Mouse (Mus musculus): ENCODE data around the gene Dusp19.

The Dusp19 gene

GRCm38 (mm10) chr2:80616854-80617737 is at the start of gene Dusp19, which contains the start of gene Nup35:
Dusp19 (plus strand) TSS chr2:80617045.
Nup35 (plus strand) TSS chr2:80617236.
- DNase-seq, result peak; percentile 96

GRCm38 (mm10) chr2:80567411-80567810 is 49.4 kb upstream of the Dusp19 start:
- DNase-seq, result peak; percentile 27 to 38

- DNase-seq, result no peak
Observed at GRCm38 (mm10) chr2:80570656-80571055, 46.2 kb upstream of the Dusp19 start.

DNA sequence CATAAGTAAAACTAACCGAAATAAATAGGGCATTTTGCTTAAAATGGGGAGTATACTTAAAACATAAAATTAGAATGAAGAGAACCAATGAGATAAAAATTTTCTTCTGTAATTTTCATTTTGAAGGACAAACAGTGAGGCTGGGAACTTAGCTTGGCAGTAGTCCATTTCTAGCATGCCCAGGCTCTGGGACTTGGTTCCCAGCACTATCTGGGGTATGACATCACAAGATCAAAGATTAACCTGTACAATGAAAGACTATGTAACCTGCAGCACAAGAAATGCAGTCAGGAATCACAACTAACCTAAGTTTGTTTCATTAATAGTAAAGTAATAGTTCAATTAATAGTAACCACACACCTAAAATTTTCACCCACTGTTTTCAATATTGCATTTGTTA is 39.6 kb upstream of the Dusp19 start:
- no peak for DNase-seq

GRCm38 (mm10) chr2:80579253-80579891 is 37.5 kb upstream of the Dusp19 start:
- no peak for DNase-seq

GRCm38 (mm10) chr2:80580311-80580961 is 36.4 kb upstream of the Dusp19 start:
- DNase-seq, result peak in 1 of 2 experiments; percentile 75

DNA sequence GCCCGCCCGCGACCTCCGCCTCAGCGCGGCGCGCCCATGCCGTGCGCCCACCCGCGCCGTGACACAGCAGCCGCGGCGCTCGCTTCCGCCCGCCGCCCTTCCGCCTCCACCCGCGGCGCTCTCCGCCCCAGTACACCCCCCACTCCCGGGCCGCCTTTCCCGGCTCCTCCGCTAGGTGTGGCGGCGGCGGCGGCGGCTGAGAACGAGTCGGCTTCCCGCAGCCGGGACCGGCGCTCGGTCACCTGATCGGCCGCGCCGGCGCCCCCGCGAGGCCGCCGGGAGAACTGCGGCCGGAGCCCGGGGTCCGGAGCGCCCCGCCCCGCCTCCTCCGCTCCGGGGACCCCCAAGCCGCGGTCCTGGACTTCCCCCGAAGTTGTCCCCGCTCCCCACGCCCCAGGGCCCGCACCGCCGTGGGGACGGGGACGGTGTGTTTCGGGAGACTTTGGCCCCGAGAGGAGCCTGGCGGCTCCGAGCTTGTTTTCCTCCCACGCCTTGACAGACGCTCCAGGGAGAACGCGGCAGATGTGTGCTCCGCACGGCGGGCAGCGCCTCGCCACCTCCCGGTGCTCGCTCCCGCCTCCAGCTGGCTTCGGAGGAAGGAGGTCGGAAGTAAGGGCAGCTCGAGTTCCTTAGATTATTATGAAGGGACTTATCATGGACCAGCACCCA is 35.7 kb upstream of the Dusp19 start, which contains the start of gene Nckap1:
Gene Nckap1 (minus strand): TSS at position 338 of the 669 bp plus-strand sequence.
- DNase-seq, result peak; percentile 96 to 97

- no peak for DNase-seq
Observed at GRCm38 (mm10) chr2:80582356-80582755, 34.5 kb upstream of the Dusp19 start.

- no peak for DNase-seq
Observed at GRCm38 (mm10) chr2:80594215-80594918, 22.5 kb upstream of the Dusp19 start.

DNA sequence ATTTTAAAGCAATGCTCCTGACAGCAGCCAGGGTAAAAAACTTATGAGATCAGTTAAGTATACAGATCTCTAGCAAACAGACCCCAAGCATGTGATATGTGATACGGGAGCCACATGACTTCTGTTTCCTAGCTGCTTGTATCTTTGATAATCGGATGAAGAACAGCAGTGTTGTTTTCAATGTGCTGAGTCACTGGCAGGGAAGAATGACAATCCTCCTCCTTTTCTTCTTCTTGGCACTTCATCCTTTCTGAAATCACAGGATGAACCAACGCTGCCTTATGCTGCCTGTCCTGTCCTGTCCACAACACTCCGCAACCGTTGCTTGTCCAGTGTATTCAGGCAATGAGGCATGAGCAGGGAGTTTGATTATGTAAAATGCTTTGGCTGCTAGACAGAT is 19.9 kb upstream of the Dusp19 start:
- DNase-seq, result no peak

DNA sequence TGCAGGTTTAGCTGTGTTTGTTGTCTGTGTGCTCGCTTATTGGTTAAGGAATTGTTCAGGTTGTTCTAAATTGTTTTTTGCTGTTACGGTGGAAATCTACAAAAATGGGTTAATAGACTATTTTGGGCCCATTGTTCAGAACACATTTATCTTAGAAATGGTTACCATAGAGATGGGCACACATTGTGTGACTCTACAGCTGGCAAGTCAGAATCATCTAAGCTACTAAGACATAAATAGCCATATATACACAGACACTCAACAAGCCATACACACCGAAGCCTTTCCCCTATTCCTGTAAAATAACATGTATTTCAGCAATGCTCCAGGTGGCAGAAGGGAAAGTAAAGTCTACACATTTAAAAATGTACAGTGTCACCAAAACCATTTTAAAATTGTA is 17.0 kb upstream of the Dusp19 start:
- no peak for DNase-seq

DNA sequence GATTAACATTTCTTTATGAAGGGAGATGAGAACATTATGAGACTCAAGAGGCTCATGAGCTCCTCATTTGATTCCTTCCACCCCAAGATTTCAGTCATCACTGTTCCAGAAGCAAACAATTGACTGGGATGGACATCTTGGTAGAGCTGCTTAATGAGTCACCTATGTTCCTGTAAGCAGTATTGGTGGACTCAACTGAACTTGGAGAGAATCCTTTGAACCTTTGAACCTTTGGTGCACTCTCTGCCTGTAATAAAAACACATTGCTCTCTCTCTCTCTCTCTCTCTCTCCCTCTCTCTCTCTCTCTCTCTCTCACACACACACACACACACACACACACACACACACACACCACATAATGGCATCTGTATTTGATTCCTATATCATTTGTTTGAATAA is 16.2 kb upstream of the Dusp19 start:
- DNase-seq, result no peak

GRCm38 (mm10) chr2:80602756-80603155 is 14.1 kb upstream of the Dusp19 start:
- DNase-seq, result no peak

DNA sequence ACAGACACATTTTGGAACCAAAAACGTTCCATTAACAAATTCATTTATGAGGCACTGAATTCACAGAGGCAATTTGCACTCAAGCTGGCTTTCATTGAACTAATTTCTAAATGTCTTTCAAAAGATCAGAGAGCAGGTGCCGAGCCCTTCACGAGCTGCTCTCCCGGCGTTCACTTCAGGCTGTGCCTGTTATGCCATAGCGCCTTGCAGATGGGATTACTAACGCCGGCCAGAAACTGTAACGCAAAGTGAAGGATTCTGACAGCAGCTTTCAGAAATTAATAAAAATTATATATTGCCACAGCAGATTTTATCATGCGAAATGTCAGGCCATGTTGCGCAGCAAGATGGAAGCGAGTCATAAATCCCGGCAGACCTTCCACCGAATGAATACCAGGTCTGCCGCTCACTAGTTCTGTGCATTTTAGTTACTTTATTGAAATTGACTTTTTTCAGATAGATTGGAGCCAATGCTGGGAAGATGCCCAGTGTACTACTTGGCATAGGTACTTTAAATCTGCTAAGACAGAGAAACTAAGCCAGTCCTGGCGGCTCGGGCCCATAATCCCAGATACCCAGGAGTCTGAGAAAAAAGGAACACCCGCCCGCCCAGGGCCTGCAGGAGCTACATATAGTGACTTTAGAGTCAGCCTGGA is 12.9 kb upstream of the Dusp19 start:
- peak; percentile 67 to 73 for DNase-seq

GRCm38 (mm10) chr2:80612286-80612685 is 4.6 kb upstream of the Dusp19 start:
- DNase-seq, result peak; percentile 18 to 31

DNA sequence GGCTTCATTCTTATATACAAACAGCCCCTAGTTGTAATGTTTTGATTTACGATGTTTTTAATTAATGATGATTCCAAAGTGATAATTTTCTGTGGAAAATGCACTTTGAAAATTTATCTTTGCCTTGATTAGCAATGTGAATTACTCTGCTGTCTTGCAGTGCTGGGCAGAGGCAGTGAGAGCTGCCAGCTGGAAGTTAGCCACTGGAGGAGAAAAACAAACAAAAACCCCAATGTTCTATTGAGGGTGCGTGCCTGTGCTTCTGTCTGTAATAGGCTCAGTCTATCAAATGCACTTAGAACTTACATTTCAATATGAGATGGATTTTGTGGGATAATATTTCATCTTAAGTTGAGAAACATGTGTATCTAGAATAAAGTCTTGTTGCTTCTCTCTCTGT is 4.0 kb upstream of the Dusp19 start:
- DNase-seq, result peak; percentile 44 to 61

DNA sequence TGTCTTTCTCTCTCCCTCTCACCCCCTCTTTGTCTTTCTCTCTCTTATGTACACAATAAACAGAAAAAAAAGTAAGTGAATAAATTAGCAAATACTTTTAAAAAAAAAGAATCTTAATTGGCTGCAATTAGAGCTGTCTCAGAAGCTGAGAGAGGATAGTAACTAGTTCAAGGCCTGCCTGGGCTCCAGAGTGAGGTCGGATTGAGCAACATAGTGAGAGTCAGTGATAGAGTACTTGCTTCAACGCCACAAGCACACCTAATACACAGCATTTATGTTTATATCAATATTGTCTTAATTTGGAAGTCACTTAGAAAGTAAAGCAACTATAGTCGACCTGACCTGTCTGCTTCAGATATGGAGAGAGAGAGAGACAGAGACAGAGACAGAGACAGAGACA is 2.1 kb downstream of the Dusp19 start:
- DNase-seq, result no peak

- DNase-seq, result peak in 1 of 2 experiments; percentile 15
Observed at GRCm38 (mm10) chr2:80621921-80622320, 5.1 kb downstream of the Dusp19 start.

- no peak for DNase-seq
Observed at GRCm38 (mm10) chr2:80624523-80624922, 7.7 kb downstream of the Dusp19 start.

GRCm38 (mm10) chr2:80632336-80633026 is 15.6 kb downstream of the Dusp19 start:
- DNase-seq, result no peak

All from cerebellum, postnatal 10 days (tissue).